Mouse (Mus musculus) spleen, adult 12 weeks (tissue): ENCODE data around the gene Prm3.
A peak's percentile ranks its signal among the peaks of the same experiment; 100 is the strongest.
"Not testable (repeated sequence)": the region's sequence is repeated elsewhere in the genome, so short reads cannot be mapped to it uniquely, and the experiment has no call there.

ENCODE experiments used
- DNase-seq: peaks from one replicate; pipeline ENCODE4 v3.0.0; 2022; ENCODE audit warnings: low spot score

The Prm3 gene

GRCm38 (mm10) chr16:10790702-10791101, at the start of gene Prm3:
Gene Prm3, minus strand, starts transcription at chr16:10790914.
- no peak for DNase-seq

DNA sequence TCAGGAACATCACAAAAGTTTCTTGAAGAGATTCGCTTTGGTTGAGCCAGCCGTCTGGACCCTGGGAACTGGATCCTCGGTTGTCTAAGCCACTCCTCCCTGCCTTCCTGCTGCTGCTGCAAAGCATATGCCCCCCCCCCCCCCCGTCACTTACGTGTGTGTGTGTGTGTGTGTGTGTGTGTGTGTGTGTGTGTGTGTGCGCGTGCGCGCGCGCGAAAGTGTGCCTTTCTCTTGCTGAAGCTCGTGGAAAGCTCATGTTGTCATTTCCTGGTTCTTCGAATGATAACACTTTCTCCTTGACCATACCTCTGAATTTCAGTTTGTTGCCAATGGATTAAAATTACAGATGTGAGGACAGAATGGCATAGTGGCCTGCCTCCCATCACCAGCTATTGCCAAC, 49.3 kb upstream of the Prm3 start:
- DNase-seq: no peak

GRCm38 (mm10) chr16:10838487-10839245, 48.0 kb upstream of the Prm3 start:
- DNase-seq: no peak

DNA sequence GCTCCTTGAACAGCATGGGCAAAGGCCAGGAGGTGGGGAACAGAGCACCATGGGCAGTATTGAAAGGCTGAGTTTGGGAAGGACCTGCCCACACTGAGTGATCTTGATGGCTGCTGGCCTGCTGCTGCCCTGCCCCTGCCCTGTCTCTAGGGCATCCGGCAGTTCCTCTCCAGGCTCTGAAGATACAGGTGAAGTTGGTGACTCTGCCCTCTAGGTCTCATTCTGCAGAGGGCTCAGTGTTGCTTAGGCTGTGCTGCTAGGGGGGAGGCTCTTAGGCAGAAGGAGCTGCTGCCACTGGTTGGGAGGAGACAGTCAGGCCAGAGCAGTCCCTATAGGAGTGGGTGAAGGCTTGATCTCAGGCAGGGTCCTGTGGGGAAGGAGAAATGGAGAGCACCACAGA, 47.2 kb upstream of the Prm3 start:
- DNase-seq: no peak

- DNase-seq: no peak
Observed at GRCm38 (mm10) chr16:10837250-10837649, 46.5 kb upstream of the Prm3 start.

DNA sequence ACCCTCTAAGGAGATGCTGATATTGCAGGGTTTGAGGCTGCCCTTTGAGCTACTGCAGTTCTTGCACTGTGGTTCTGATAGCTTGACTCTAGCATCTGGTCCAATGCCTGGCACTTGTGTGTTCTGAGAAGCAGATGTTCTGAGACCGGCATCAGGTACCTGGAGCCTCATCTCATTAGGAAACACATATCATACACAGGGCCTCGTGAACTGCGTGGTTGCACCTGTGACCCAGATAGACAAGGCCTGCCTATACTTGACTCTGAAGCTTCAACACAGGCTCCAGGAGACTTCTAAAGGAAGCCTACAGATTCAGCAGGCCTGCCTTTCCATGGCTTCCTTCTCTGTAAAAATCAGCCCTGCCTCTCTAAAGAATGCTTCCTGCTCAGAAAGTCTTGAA, 45.7 kb upstream of the Prm3 start:
- DNase-seq: no peak

DNA sequence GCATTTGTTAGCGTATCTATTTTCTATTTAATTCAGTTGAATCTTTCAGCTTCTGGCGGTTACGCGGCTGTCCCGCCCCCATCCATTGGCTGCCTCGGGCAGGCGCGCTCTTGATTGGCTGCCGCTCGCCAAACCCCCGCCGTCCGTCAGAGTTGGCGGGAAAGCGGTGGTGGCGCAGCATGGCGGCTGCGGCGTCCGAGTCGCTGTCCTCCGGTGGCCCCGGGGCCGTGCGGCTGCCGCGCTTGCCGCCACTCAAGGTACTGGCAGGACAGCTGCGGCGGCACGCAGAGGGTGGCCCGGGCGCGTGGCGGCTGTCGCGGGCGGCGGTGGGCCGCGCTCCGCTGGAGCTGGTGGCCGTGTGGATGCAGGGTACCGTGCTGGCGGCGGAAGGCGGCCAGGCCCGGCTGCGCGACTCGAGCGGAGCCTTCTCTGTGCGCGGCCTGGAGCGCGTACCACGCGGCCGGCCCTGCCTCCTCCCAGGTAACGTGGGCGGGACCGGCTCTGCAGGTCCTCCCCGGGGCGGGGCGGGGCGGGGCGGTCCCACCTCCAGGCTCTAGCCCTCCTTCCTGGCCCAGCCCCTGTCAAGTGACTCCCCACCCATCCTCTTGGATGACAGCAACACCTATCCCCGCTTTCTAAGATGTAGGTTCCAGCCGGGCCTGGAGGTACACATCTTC, 44.3 kb upstream of the Prm3 start, which contains the start of gene Rmi2:
Gene Rmi2, plus strand, starts transcription at position 149 of the 677 bp plus-strand sequence.
- peak; percentile 79 for DNase-seq

DNA sequence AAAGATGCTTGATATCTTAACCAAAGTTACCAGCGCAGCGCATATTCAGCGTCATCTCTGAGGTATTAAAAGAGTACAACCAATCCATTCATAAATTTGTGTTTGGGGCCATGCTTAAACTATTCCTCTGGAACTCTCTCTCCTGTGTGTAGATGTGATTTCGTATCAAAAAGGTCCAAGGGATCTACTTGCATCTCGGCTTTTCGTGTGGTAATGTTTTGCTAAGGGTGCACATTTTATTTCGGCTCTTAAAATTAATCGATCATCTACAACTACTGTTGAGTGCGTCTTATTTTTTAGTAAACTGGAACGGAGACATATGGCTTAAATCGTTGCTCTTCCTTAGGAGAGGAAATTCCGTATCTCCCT, 43.8 kb upstream of the Prm3 start:
- no peak for DNase-seq

DNA sequence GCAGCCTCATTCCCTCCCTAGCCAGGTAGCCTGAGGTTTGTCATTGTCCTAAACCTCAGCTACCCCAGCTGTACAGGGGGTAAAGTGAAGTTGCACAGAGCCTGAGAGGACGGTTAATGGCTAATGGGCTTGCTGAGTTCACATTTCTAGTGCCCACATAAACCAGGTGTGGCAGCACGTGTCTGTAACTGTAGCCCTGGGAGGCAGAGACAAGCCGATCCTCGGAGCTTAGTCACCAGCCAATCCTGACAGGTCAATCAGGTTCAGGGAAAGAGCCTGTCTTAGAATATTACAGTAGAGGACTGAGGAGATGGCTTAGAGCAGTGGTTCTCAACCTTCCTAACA, 37.7 kb upstream of the Prm3 start:
- DNase-seq: no peak

- DNase-seq: no peak
Observed at GRCm38 (mm10) chr16:10827766-10828460, 37.2 kb upstream of the Prm3 start.

DNA sequence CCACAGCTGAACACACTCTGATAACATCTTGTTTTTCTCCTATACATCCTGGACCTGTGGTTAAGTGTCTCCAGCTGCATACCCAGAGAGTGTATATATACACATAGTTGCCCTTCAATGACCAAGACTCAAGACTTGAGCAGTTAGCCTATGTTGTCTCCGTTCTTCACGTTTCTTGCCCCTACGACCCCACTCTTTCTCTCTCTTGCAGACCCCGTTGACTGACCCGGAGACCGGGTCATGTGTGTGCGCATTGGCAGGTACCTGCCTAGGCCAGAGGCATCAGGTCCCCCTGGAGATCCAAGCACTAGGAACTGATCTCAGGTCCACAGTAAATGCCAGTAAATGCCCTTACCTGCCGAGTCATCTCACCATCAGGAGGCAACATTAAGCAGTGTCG, 36.6 kb upstream of the Prm3 start:
- no peak for DNase-seq

- no peak for DNase-seq
Observed at GRCm38 (mm10) chr16:10825840-10826239, 35.1 kb upstream of the Prm3 start.

DNA sequence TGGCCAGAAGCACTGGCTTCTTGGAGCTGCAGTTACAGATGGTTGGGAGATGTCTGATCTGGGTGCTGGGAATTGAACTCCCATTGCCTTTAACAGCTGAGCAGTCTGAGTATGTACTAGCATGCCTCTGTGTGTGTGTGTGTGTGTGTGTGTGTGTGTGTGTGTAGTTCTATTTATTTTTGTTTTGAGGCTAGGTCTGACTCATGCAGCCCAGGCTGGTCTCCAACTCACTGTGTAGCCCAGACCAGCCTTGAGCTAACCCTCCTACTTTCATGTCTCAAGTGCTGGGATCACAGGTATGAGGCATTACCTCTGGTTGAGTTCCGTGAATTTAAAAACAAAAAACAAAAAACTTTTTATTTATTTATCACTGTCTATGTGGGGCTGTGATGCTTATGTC, 33.8 kb upstream of the Prm3 start:
- no peak for DNase-seq

DNA sequence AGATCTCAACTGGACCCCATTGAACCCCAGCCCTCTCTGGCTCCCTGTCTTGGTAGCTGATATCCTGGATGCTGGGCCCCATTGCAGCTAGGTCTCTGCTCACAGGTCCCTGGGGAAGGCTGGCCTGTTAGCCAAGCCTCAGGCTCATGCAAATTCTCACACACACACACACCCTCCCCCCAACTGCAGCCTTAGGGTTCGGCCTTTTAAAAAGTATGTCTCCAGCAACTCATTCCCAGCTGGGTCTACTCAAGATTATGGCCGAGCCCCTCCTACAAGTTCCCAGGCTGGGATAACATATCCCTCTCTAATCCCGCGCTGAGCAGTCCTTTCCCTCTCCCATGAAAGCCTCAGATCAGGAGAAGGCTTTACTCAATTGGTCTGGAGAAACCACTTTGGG, 30.7 kb upstream of the Prm3 start:
- DNase-seq: no peak

- DNase-seq: no peak
Observed at GRCm38 (mm10) chr16:10819966-10820365, 29.3 kb upstream of the Prm3 start.

- DNase-seq: no peak
Observed at GRCm38 (mm10) chr16:10818579-10819135, 27.9 kb upstream of the Prm3 start.

DNA sequence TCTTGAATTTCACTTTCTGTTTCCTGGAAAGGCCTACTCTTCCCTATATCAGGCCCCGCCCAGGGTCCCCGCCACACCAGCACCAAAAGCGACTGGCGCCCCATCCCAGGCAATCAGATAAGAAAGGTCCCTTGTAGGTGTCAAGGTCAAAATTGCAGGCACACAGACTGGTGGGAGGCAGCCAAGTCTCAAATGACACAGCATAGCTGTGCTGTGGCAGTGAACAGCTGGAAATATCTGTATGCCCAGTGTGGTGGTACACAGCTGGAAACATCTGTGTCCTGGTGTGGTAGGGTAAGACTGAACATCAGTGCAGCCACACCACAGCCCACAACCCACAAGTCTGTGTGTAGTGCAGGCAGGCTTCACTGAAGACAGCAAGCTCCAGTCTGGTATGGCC, 24.1 kb upstream of the Prm3 start:
- DNase-seq: no peak

GRCm38 (mm10) chr16:10813726-10814125, 23.0 kb upstream of the Prm3 start:
- DNase-seq: no peak

DNA sequence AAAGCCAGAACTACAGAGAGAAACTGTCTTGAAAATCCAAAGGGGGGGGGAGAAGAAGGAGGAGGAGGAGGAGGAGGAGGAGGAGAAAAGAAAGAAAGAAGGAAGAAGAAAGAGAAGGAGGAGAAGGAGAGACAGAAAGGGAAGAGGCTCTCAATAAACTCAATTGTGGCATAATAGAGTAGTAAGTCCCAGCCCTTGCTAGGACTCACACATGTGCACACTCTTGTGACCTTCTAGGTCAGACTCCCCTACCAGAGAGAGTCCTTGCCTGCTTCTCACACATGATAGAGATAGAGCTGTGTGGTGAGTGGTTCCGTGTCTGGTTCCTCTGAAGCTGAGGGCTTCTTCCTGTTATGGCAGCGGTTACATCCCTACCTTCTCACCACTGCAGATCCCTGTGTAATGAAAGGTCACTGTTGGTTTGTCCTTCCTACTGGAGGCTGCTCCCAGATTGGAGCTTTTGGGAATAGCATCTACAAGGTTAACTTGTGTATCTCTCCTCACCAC, 22.2 kb upstream of the Prm3 start, which contains the start of gene Gm11172:
Gene Gm11172, plus strand, starts transcription at position 51 of the 507 bp plus-strand sequence.
- no peak for DNase-seq

GRCm38 (mm10) chr16:10810376-10810775, 19.7 kb upstream of the Prm3 start:
- no peak for DNase-seq

GRCm38 (mm10) chr16:10805789-10806527, 15.2 kb upstream of the Prm3 start, which contains the start of gene Prm1:
Gene Prm1, minus strand, starts transcription at chr16:10805839.
- DNase-seq: no peak

- not testable (repeated sequence) for DNase-seq
Observed at GRCm38 (mm10) chr16:10802420-10802819, 11.7 kb upstream of the Prm3 start.
